Mouse (Mus musculus) CH12.LX (cell line): Measurements from ENCODE around the gene Arhgap6.

ENCODE experiments used
- CHD2 ChIP-seq: IDR thresholded peaks from 2 replicates; pipeline ENCODE4 v1.6.1; 2011; ENCODE audit warnings: low read length, improper control_type of control experiment
- EP300 ChIP-seq: IDR thresholded peaks from 2 replicates; pipeline ENCODE4 v1.6.1; 2011; ENCODE audit warnings: low read length, improper control_type of control experiment
- MXI1 ChIP-seq: IDR thresholded peaks from 2 replicates; pipeline ENCODE4 v1.6.1; 2011; ENCODE audit warnings: mild to moderate bottlenecking, low read depth, low read length, improper control_type of control experiment
- POLR2A ChIP-seq: IDR thresholded peaks from 2 replicates; pipeline ENCODE4 v1.6.1; 2011; ENCODE audit warnings: low read depth, mild to moderate bottlenecking, improper control_type of control experiment, low read length
- TCF12 ChIP-seq: IDR thresholded peaks from 2 replicates; pipeline ENCODE4 v1.6.1; 2014; ENCODE audit warnings: low read depth, mild to moderate bottlenecking, inconsistent platforms, low read length, improper control_type of control experiment

- no peak; the same call in 1 of the 2 replicates for TF ChIP-seq EP300
- TF ChIP-seq POLR2A = no peak
- TF ChIP-seq CHD2 = no peak
- TF ChIP-seq TCF12 = no peak
- TF ChIP-seq MXI1 = no peak
These were observed 531.2 kb downstream of the Arhgap6 start for GRCm38 (mm10) chrX:169325929-169326595.
